Mouse (Mus musculus) megakaryocyte, adult 5-6 weeks (primary cell): ENCODE measurements at regions not wholly inside any gene's neighbourhood (a gene's known extent, or its start where the extent isn't known, plus 50 kb on each side); places are given as distances from the start of the nearest gene placed in this dataset.

Experiments used
- ATAC-seq: 2 replicates; pipeline ENCODE4 v1.8.0; 2016; ENCODE audit warnings: mild to moderate bottlenecking, inconsistent platforms; ENCODE audit not compliant: poor library complexity, severe bottlenecking

GRCm38 (mm10) chr2:159096667-159097066 lies 302.1 kb downstream of the Dhx35 start:
- no peak for ATAC-seq

- ATAC-seq: no peak
These were observed 339.4 kb downstream of the Dhx35 start for GRCm38 (mm10) chr2:159134042-159134441.

GRCm38 (mm10) chr2:159138603-159139002 lies 344.0 kb downstream of the Dhx35 start:
- no peak for ATAC-seq

GRCm38 (mm10) chr2:159145980-159146379 lies 351.4 kb downstream of the Dhx35 start:
- no peak for ATAC-seq

GRCm38 (mm10) chr2:159163985-159164384 lies 369.4 kb downstream of the Dhx35 start:
- ATAC-seq: no peak

- ATAC-seq: no peak
These were observed 374.0 kb downstream of the Dhx35 start for GRCm38 (mm10) chr2:159168553-159169064.

GRCm38 (mm10) chr2:159196156-159196555 lies 401.5 kb downstream of the Dhx35 start:
- ATAC-seq: no peak

- ATAC-seq: no peak
These were observed 437.7 kb downstream of the Dhx35 start for GRCm38 (mm10) chr2:159232266-159232665.

GRCm38 (mm10) chr2:159235000-159235399 lies 440.4 kb downstream of the Dhx35 start:
- no peak for ATAC-seq

- no peak for ATAC-seq
These were observed 455.5 kb downstream of the Dhx35 start for GRCm38 (mm10) chr2:159250065-159250464.

- no peak for ATAC-seq
These were observed 456.5 kb downstream of the Dhx35 start for GRCm38 (mm10) chr2:159250993-159251665.

GRCm38 (mm10) chr2:159270221-159271080 lies 475.8 kb downstream of the Dhx35 start:
- no peak for ATAC-seq

GRCm38 (mm10) chr2:159278896-159279295 lies 484.3 kb downstream of the Dhx35 start:
- ATAC-seq: no peak

- no peak for ATAC-seq
These were observed 487.1 kb downstream of the Dhx35 start for GRCm38 (mm10) chr2:159281558-159282320.

- no peak for ATAC-seq
These were observed 489.5 kb downstream of the Dhx35 start for GRCm38 (mm10) chr2:159284100-159284499.

- no peak for ATAC-seq
These were observed 490.1 kb downstream of the Dhx35 start for GRCm38 (mm10) chr2:159284525-159285189.

GRCm38 (mm10) chr2:159287996-159288563 lies 493.5 kb downstream of the Dhx35 start:
- no peak for ATAC-seq

- ATAC-seq: no peak
These were observed 495.5 kb downstream of the Dhx35 start for GRCm38 (mm10) chr2:159290081-159290480.

- ATAC-seq: no peak
These were observed 512.4 kb downstream of the Dhx35 start for GRCm38 (mm10) chr2:159307001-159307400.

GRCm38 (mm10) chr2:159334711-159335110 lies 540.1 kb downstream of the Dhx35 start:
- no peak for ATAC-seq
